Mouse (Mus musculus) cerebellum, adult 8-10 months (tissue): Measurements from ENCODE around the gene Gcnt2.
A peak's percentile ranks its signal among the peaks of the same experiment; 100 is the strongest.

Source experiments
- DNase-seq: peaks from one replicate; pipeline ENCODE4 v3.0.0; 2022

The Gcnt2 gene

DNA sequence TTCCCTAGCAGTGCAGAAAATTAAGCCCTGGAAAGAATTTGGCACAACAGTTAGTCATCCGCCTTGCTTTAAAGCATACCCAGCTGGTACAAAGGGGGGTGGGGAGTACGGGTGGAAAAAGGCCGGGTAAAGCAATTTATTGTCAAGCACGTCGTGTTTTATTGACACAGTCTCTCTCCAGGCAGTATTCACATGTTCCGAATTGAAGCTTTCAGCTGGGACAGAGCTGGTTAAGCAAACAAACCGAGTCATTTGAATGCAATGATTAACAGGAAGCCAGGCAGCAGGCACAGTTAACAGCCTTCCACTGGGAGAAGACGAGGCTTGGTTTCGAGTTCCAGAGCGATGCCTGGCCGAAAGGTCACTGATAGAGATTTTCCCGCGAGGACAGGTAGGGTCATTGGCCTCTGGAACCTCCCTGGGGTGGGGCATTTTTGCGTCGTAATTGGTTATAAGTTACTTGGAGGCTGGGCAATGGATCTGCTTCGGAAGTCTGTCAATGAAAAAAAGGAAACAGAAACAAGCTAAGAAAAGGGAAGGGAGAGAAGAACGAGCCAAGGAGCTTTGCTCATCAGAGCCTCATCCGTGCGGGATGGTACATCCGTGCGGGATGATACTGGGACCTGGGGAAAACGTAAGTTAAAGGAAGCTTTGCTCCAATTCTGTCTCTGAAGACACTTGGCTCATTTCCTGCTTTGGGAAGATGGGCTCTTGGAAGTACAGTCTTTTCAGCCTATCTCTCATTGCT lies at the start of gene Gcnt2:
TSS of gene Gcnt2 (plus strand) at position 103 of the 748 bp plus-strand sequence.
- no peak for DNase-seq

DNA sequence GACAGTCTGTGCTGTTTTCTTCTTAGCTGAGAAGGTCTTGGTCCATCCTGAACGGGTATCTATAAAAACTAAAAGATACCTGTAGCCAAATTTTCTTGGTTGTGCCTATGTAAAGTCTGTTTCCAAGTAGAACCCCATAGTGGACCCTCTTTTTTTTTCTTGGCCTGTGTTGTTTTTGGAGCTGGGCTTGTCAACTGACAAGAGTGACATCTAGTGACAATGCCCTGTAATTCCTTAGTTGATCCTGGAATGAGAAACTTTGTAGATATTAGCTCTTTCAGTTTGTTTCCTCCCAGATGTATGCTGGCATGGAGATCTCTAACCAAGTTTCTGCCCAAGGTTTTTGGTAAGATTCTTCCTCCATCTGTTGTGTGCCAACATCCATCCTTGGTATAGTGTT lies 38.9 kb upstream of the Gcnt2 start:
- DNase-seq = no peak

DNA sequence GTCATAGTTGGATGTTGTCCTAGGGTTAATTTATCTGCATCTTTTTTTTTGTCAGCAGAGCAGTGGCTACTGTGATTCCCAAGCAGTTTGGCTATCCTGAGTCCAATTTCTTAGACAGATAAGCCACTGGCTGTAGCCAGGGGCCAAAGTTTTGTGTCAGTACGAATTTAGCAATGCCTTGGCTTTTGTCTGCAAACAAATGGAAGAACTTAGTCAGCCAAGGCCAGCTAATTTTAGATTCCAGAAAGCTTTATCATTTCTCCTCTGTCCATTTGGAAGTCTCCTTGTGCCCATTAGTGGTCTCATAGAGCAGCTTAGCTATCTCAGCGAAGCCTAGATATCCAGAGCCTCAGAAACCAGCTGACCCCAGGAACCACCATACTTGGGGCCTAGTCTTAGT lies 37.6 kb upstream of the Gcnt2 start:
- no peak for DNase-seq

DNA sequence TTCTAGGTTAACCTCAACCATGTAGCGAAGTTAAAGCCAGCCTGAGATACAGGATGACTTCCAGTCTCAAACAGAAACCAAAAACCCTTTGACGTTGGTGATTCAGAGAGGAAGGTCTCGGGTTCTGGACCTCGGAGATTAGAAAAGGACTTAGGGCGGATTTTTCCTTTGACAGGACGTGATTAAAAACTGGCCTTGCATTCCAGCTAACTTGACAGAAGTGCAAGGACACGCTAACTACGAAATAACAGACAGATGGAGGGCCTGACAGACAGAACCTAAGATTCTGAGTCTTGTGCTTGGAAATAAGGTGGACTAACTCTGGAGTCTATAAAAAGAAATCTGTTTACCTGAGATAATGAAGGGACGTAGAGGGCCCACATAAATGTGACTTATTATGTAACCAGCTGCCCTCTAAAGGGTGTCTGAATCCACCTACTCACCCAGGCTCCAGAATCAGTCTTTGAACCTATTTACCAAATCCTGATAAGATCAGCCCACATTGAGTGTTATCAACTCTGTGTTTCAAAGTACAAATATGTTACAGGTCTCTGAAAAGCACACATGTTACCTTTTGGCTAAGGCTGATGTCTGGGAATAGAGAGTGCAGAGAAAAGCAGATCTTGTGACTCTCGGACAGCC lies 18.3 kb upstream of the Gcnt2 start:
- DNase-seq = no peak

GRCm38 (mm10) chr13:40842141-40842540 lies 17.4 kb upstream of the Gcnt2 start:
- DNase-seq = no peak

DNA sequence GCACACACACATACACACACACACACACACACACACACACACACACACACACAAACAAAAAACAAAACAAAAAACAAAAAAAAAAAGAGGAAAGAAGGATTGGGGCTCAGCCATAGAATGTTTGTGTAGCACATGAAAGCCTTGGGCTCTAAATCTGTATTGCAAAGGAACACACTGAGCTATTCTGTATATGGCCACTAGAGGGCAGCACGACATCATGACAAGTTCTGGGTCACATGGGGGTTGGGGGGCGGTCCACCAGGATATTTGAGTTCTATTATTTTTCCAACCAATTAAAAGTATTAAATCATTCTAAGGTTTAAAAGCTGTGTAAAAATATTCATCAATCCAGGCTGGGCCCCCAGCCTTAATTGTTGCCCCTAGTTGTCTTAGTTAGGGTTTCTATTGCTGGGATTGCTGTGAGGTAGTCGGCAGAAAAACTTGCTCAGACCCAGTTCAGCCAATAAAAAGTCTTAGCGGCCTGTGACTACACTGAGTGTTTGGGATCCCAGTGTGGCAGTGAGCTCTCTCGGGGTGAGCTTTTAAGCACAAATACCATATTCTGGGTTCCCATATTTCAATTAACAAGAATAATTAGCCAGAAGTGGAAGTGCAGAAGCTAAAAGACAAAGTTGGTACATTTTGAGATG lies 16.0 kb upstream of the Gcnt2 start:
- DNase-seq = peak; percentile 18

GRCm38 (mm10) chr13:40844144-40844543 lies 15.4 kb upstream of the Gcnt2 start:
- DNase-seq = no peak

GRCm38 (mm10) chr13:40845951-40846350 lies 13.6 kb upstream of the Gcnt2 start:
- no peak for DNase-seq

- DNase-seq = no peak
Measured at GRCm38 (mm10) chr13:40846375-40846774, 13.2 kb upstream of the Gcnt2 start.

- DNase-seq = no peak
Measured at GRCm38 (mm10) chr13:40847898-40848297, 11.7 kb upstream of the Gcnt2 start.

DNA sequence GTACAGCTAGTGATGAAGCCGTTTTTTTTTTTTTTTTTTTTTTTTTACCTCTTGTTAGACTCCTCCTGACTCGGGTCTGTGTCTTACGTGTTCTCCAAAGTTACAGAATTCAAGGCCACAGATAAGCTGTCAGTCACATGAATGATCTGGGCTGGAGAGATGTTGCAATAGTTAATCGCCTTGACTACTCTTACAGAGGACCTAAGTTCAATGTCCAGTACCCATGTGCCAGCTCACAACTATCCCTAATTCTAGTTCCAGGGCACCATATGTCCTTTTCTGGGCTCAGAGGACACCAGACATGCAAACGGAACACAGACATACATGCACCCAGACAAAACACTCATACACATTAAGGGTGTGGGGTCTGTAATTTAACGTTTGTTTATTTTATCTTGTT lies 8.9 kb upstream of the Gcnt2 start:
- DNase-seq = no peak

DNA sequence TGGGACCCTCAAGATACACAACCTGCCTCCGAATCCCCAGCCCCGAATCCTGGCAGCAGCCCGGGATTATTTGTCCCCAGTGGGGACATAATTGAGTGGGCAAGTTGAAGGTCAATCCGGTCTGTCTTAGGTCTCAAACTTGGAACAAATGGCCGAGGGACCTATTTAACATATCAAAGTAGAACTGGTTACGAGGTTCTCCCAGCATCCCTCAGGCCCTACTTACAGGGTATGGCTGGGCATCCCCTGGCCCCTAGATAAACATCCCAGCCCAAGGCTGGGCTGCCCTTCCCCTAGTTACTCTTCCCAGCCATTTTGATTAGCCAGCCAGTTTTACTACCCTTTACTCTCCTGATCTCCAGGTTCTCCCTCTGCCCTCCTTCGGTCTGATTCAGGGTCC lies 8.3 kb upstream of the Gcnt2 start:
- no peak for DNase-seq

DNA sequence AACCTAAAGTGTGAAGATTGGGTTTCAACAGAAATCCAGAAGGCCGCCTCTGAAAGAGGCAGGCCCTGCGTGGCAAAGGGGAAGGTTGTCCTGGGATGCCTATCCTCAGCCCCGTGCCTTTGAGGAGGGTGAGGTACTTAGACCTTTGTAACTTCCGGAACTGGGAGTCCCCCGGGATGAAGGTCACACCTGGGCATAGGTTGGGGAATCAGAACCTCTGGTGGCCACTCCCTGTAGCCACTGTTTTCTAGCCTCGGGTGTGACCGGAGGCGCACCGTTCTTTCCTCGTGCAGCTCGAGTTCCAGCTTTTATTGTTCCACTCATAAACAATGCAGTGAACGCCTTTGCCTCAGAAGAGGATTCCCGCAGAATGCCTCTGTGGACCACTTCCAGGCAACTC lies 7.6 kb upstream of the Gcnt2 start:
- DNase-seq = no peak

- no peak for DNase-seq
Measured at GRCm38 (mm10) chr13:40852791-40853190, 6.8 kb upstream of the Gcnt2 start.

- DNase-seq = no peak
Measured at GRCm38 (mm10) chr13:40853842-40854241, 5.7 kb upstream of the Gcnt2 start.

DNA sequence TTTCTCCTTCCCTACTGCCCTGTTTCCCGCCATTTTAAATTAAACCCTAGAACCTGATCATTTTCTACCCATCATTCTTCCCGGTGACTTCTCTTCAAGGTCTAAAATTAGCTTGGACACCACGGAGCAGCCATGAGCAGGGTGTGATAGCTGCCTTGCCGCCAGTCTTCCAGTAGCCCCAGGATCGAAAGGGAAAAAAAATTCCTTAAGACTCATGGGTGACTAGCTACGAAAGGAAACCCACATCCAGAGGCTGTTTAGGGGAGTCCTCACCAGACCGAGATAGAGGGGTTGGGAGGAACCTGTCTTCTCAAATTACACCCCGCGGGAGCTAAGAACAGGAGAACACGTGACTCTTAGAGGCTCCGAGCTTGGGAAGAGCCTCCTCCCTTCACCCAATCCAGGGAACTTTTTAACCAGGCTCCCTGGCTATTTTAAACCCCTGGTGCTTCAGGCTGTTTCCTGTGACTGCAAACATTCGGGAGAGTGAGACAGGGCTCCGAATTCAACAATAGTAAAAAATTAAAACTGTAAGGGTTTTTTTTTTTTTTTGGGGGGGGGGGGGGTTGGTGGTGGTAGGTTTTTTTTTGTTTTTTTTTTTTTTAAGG lies 5.0 kb upstream of the Gcnt2 start:
- DNase-seq = no peak

DNA sequence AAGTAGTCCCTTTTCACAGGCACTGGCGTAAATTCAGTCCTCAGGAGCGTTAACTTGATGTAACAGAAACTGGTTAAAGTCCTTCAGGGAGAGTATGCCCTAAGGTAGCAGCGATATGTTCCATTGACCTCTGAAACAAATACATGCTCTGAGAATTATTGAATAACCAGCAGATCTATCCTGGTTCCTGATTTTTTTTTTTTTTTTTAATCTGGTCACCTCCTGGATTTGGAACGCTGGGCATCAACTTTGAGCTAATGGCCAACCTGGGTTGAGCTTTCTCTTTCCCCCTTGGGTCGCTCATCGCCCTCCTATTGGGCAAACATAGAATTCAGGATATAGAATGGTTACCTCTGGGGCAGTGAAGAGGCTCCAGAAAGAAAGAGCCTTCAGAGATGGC lies 4.3 kb upstream of the Gcnt2 start:
- no peak for DNase-seq

- DNase-seq = no peak
Measured at GRCm38 (mm10) chr13:40856786-40857185, 2.8 kb upstream of the Gcnt2 start.

GRCm38 (mm10) chr13:40857281-40857818 lies 2.2 kb upstream of the Gcnt2 start:
- no peak for DNase-seq

DNA sequence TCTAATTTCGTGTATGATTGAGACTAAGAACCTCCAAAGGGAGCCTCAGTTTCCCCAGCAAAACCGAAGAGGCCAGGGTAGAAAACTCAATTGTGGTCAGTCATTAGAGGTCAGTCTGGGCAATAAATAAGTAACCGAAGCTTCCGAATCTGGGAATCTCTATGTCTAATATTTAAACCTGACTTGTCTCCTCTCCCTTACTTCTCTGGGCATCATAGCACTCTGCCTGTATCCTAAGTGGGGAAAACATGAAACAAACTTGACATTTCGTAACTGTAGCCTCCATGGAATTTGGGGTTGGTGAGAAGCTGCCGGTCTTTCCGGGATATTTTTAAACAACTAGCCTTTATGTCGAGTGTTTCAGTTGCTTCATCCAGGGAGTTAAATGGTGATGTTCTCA lies 329 bp upstream of the Gcnt2 start:
- no peak for DNase-seq

- DNase-seq = no peak
Measured at GRCm38 (mm10) chr13:40863006-40863405, 3.5 kb downstream of the Gcnt2 start.

GRCm38 (mm10) chr13:40868844-40869587 lies 9.5 kb downstream of the Gcnt2 start:
- DNase-seq = no peak

GRCm38 (mm10) chr13:40874021-40874420 lies 14.5 kb downstream of the Gcnt2 start:
- no peak for DNase-seq
